Mouse (Mus musculus) forebrain, embryonic 11.5 days (tissue): Measurements from ENCODE around the gene Krt88. TPM values are rescaled to one million over a fixed set of nuclear protein-coding genes. Genes with fewer than 3 reads are reported as not detected.
A peak's percentile ranks its signal among the peaks of the same experiment; 100 is the strongest.

Experiments used
- ATAC-seq: fragments of 200-750 bp; cut with Nextera tagmentation; replicated peaks from 2 replicates; pipeline ENCODE4 v1.8.0; 2017; ENCODE audit warnings: moderate TSS enrichment; ENCODE audit not compliant: low FRiP score
- DNase-seq: peaks from one replicate; pipeline ENCODE4 v3.0.0-alpha.2; 2017; ENCODE audit warnings: low spot score
- H3K27ac ChIP-seq: fragments of 300-500 bp; sonication (generic); 2 replicates; pipeline ENCODE4 v1.5.1; 2014; ENCODE audit warnings: low read depth, low read length
- H3K27me3 ChIP-seq: fragments of 300-500 bp; sonication (generic); 2 replicates; pipeline ENCODE4 v1.6.1; 2014; ENCODE audit warnings: mild to moderate bottlenecking, low read length, mixed read lengths; ENCODE audit not compliant: control insufficient read depth, insufficient read depth
- H3K36me3 ChIP-seq: fragments of 300-500 bp; sonication (generic); 2 replicates; pipeline ENCODE4 v1.6.1; 2014; ENCODE audit warnings: mild to moderate bottlenecking, low read length, moderate library complexity, mixed read lengths; ENCODE audit not compliant: control insufficient read depth, insufficient read depth
- H3K4me1 ChIP-seq: fragments of 300-500 bp; sonication (generic); replicated peaks from 2 replicates; pipeline ENCODE4 v1.6.1; 2014; ENCODE audit warnings: low read length, mixed read lengths; ENCODE audit not compliant: control insufficient read depth, insufficient read depth
- H3K4me2 ChIP-seq: fragments of 300-500 bp; sonication (generic); 2 replicates; pipeline ENCODE4 v1.6.1; 2014; ENCODE audit warnings: low read depth, mild to moderate bottlenecking, low read length, moderate library complexity, mixed read lengths; ENCODE audit not compliant: severe bottlenecking
- H3K4me3 ChIP-seq: fragments of 300-500 bp; sonication (generic); 2 replicates; pipeline ENCODE4 v1.5.1; 2014; ENCODE audit warnings: low read depth, low read length
- H3K9ac ChIP-seq: fragments of 300-500 bp; sonication (generic); 2 replicates; pipeline ENCODE4 v1.6.1; 2014; ENCODE audit warnings: low read length
- H3K9me3 ChIP-seq: fragments of 300-500 bp; sonication (generic); 2 replicates; pipeline ENCODE4 v1.6.1; 2016; ENCODE audit warnings: low read length, mixed read lengths; ENCODE audit not compliant: control insufficient read depth
- WGBS: fragments of 180-500 bp; shearing (Covaris S2); extraction: QIAGEN DNeasy Blood & Tissue Kit; methylation state at CpG from one replicate; pipeline ENCODE4 v1.1.7; 2014; 5-methylcytosine and 5-hydroxymethylcytosine counted together
- polyA plus RNA-seq: library from polyadenylated mRNA; unstranded; fragments of >200 nt; fragmentation: Nextera tagmentation; extraction: Ambion mirVana; gene quantifications from 2 replicates; pipeline ENCODE4 v1.2.1, GENCODE M21; 2014

Krt88 gene
- polyA plus RNA-seq, 1 experiment from 2014 or later, result not detected

- Histone ChIP-seq H3K4me1 (no peaks in the 10 kb centered on the region), H3K4me3 (no peak overlapping the region), H3K9ac (no peak overlapping the region), H3K9me3 (no peaks in the 10 kb centered on the region), H3K27me3 (no peaks in the 10 kb centered on the region), H3K27ac (no peak overlapping the region), H3K36me3 (no peaks in the 10 kb centered on the region), H3K4me2 (no peak overlapping the region)
- WGBS, result 31% methylated on average over 5 of the region's 5 CpGs
- DNase-seq (no peak), ATAC-seq (no peak)
Observed at GRCm38 (mm10) chr15:101424914-101425313, 22.6 kb upstream of the Krt88 start.

- no peak for DNase-seq
- Histone ChIP-seq H3K4me2 (no peak overlapping the region), H3K27ac (no peak overlapping the region), H3K9ac (no peak overlapping the region), H3K9me3 (no peaks in the 10 kb centered on the region), H3K36me3 (no peaks in the 10 kb centered on the region), H3K27me3 (peaks cover 11% of the 10 kb centered on the region), H3K4me1 (peaks cover 4% of the 10 kb centered on the region; the same call in 1 of the 2 replicates), H3K4me3 (no peak overlapping the region)
- ATAC-seq, result no peak
- 95% methylated on average over 7 of the region's 7 CpGs for WGBS
Observed at GRCm38 (mm10) chr15:101436611-101437010, 10.9 kb upstream of the Krt88 start.

GRCm38 (mm10) chr15:101438555-101438954 is 9.0 kb upstream of the Krt88 start, which contains the start of gene Krt87:
TSS of gene Krt87 (minus strand) at chr15:101438804.
- Histone ChIP-seq H3K27me3 (peaks cover 11% of the 10 kb centered on the region), H3K4me2 (peak within 1 kb of the TSS; percentile 58), H3K36me3 (no peaks in the 10 kb centered on the region), H3K4me3 (peak within 1 kb of the TSS; percentile 26), H3K4me1 (peaks cover 4% of the 10 kb centered on the region; the same call in 1 of the 2 replicates), H3K9ac (peak within 1 kb of the TSS; percentile 39; the same call in 1 of the 2 replicates), H3K27ac (no peak within 1 kb of the TSS), H3K9me3 (no peaks in the 10 kb centered on the region)
- ATAC-seq (no peak), DNase-seq (peak; percentile 61)
- WGBS, result 6% methylated on average over 34 of the region's 34 CpGs

- no peak overlapping the region for H3K4me3 ChIP-seq
- no peak overlapping the region for H3K9ac ChIP-seq
- H3K9me3 ChIP-seq, result no peaks in the 10 kb centered on the region
- no peak overlapping the region for H3K4me2 ChIP-seq
- 81% methylated on average over 4 of the region's 4 CpGs for WGBS
- no peak overlapping the region for H3K27ac ChIP-seq
- H3K4me1 ChIP-seq, result peaks cover 4% of the 10 kb centered on the region; the same call in 1 of the 2 replicates
- no peaks in the 10 kb centered on the region for H3K36me3 ChIP-seq
- peaks cover 11% of the 10 kb centered on the region for H3K27me3 ChIP-seq
- DNase-seq, result no peak
- ATAC-seq, result no peak
Observed at GRCm38 (mm10) chr15:101440837-101441236, 6.7 kb upstream of the Krt88 start.

- no peak for ATAC-seq
- H3K9ac ChIP-seq, result no peak overlapping the region
- no peaks in the 10 kb centered on the region for H3K9me3 ChIP-seq
- no peak for DNase-seq
- 80% methylated on average over 11 of the region's 11 CpGs for WGBS
- no peaks in the 10 kb centered on the region for H3K27me3 ChIP-seq
- H3K27ac ChIP-seq, result no peak overlapping the region
- no peaks in the 10 kb centered on the region for H3K36me3 ChIP-seq
- no peak overlapping the region for H3K4me3 ChIP-seq
- no peak overlapping the region for H3K4me2 ChIP-seq
- no peaks in the 10 kb centered on the region for H3K4me1 ChIP-seq
Observed at GRCm38 (mm10) chr15:101446572-101446971, 972 bp upstream of the Krt88 start.

- H3K9me3 ChIP-seq, result no peaks in the 10 kb centered on the region
- ATAC-seq, result peak; percentile 61; the same call in 1 of the 2 replicates
- no peaks in the 10 kb centered on the region for H3K27me3 ChIP-seq
- no peak overlapping the region for H3K4me3 ChIP-seq
- H3K27ac ChIP-seq, result no peak overlapping the region
- no peak overlapping the region for H3K9ac ChIP-seq
- no peaks in the 10 kb centered on the region for H3K36me3 ChIP-seq
- no peak overlapping the region for H3K4me2 ChIP-seq
- no peaks in the 10 kb centered on the region for H3K4me1 ChIP-seq
- WGBS, result 6% methylated on average over 13 of the region's 13 CpGs
- DNase-seq, result peak; percentile 84
Observed at GRCm38 (mm10) chr15:101453093-101453736, 5.7 kb downstream of the Krt88 start.

GRCm38 (mm10) chr15:101454774-101455173 is 7.2 kb downstream of the Krt88 start:
- H3K9ac ChIP-seq, result no peak overlapping the region
- H3K4me3 ChIP-seq, result no peak overlapping the region
- no peaks in the 10 kb centered on the region for H3K27me3 ChIP-seq
- H3K4me2 ChIP-seq, result no peak overlapping the region
- WGBS, result 89% methylated on average over 8 of the region's 8 CpGs
- no peaks in the 10 kb centered on the region; the same call in 1 of the 2 replicates for H3K4me1 ChIP-seq
- no peaks in the 10 kb centered on the region for H3K9me3 ChIP-seq
- DNase-seq (no peak), ATAC-seq (no peak)
- no peaks in the 10 kb centered on the region for H3K36me3 ChIP-seq
- no peak overlapping the region for H3K27ac ChIP-seq

- WGBS, result 85% methylated on average over 2 of the region's 2 CpGs
- no peaks in the 10 kb centered on the region for H3K27me3 ChIP-seq
- ATAC-seq, result no peak
- no peak for DNase-seq
- no peak overlapping the region for H3K9ac ChIP-seq
- H3K36me3 ChIP-seq, result no peaks in the 10 kb centered on the region
- H3K4me2 ChIP-seq, result no peak overlapping the region
- no peak overlapping the region for H3K4me3 ChIP-seq
- no peak overlapping the region for H3K27ac ChIP-seq
- no peaks in the 10 kb centered on the region; the same call in 1 of the 2 replicates for H3K4me1 ChIP-seq
- H3K9me3 ChIP-seq, result no peaks in the 10 kb centered on the region
Observed at GRCm38 (mm10) chr15:101455292-101455691, 7.7 kb downstream of the Krt88 start.

GRCm38 (mm10) chr15:101455891-101456290 is 8.3 kb downstream of the Krt88 start:
- Histone ChIP-seq H3K27ac (no peak overlapping the region), H3K4me3 (no peak overlapping the region), H3K27me3 (no peaks in the 10 kb centered on the region), H3K9ac (no peak overlapping the region), H3K9me3 (no peaks in the 10 kb centered on the region), H3K36me3 (no peaks in the 10 kb centered on the region), H3K4me1 (no peaks in the 10 kb centered on the region; the same call in 1 of the 2 replicates), H3K4me2 (no peak overlapping the region)
- ATAC-seq, result no peak
- WGBS, result 90% methylated on average over 6 of the region's 6 CpGs
- DNase-seq, result no peak
